Mouse (Mus musculus): ENCODE measurements at regions not wholly inside any gene's neighbourhood (a gene's known extent, or its start where the extent isn't known, plus 50 kb on each side); places are given as distances from the start of the nearest gene placed in this dataset.

DNA sequence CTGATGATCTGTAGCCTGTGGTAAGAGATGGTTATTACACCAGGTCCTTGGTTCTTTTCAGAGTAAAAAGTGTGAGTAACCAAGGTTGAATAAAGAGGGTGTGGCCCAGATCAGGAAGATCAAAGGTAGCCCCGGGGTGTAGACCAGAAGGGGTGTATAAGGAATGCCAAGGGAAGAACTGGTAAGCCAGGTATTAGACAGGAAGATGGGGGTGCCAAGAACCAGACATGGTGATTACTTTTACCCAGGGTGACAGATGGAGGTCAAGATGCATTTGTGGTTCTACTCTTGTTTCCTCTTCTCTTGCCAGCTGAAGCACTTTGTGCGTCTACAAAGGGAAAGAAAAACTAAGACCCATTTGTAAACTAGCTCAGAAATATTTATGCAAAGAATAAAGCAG is 420.3 kb downstream of the Cd109 start:
- no peak for TF ChIP-seq POLR2A (IDR thresholded peaks at IDR 0.05; ENCODE audit: borderline replicate concordance, extremely low read depth, low read depth, low read length)
- no peak for TF ChIP-seq CTCF (IDR thresholded peaks at IDR 0.05; ENCODE audit: insufficient read depth, low read length)

All from lung, adult 2 months (tissue).